Mouse (Mus musculus) lung, adult 10 weeks (tissue): ENCODE results near the gene Lcat. TPM values are rescaled to one million over a fixed set of nuclear protein-coding genes. Genes with fewer than 3 reads are reported as not detected.

Experiments used
- polyA plus RNA-seq: library from polyadenylated mRNA; stranded (reverse); fragments of 350-450 nt; fragmentation: Illumina TruSeq; extraction: RNeasy Lipid Tissue Mini Kit (QIAGEN cat#74804); gene quantifications from one replicate; pipeline ENCODE4 v1.2.3, GENCODE M21; 2014; ENCODE audit warnings: low read depth, low replicate concordance; ENCODE audit not compliant: insufficient read depth

The Lcat gene
- polyA plus RNA-seq: 1.00 TPM

DNA sequence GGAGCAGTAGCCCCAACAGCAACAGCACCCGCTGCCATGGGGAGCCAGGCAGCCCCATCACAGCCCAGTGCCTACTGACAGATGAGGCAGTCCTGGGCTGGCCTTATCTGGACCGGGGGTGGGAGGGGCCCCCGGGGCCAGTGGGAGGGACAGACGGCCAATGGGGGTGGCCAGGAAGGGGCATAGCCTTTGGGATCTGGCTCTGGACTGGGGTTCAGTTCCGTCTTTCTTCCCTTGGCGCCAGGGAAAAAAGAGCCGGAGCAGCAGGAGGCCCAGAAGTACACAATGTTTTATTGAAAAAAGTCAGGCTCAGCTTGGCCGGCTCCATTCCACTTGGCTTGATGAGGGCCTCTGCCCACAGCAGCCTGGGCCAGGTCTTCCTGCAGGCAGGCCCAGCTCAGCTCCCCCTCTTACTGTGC, at the start of gene Lcat:
Gene Lcat, minus strand, starts transcription at position 62 of the 419 bp plus-strand sequence.

DNA sequence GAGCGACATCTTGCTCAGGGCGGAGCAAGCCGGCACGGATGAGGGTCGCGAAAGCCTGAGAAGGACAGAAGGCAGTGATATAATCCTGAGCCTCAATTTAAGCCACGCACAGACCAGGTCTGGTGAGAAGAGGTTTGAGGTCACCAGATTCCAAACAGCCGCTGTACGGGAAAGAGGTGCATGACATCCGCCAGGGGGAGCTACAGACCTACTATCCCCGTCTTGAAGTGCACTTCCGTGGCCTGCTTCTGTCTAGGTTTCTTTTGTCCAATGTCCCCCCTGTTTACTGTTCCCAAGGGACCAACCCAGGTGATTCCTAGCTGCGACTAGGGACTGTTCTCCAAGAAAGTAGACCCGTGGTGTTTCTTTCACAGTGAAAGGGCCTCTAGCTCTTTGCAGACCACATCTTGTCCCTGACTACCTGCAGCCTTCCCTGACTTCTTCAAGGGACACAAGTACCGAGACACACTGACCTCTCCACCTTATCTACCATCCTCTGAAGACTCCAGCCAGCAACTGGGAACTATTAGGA, 47.7 kb upstream of the Lcat start, which contains the start of gene Dus2:
Gene Dus2, plus strand, starts transcription at position 482 of the 532 bp plus-strand sequence.

DNA sequence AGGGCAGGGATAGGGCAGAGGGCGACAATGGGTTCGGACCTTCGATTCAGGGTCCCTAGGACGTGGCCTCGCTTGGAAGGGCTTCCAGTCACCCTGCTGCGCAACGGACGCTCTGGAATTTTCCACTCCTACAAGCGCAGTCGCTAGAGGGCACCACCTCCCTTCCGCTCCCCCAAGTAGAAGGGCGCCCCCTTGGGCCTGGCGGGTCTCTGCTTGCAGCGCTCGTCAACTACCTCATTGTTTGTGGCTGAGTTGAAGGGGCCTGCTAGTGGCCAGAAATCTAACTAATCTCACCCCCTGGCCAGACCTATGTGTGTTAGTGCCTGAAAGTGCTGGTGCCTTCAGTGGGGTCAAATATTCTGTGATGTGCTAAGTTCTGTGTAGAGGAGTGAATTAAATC, 36.1 kb upstream of the Lcat start, which contains the start of gene Dpep3:
Gene Dpep3, minus strand, starts transcription at position 105 of the 400 bp plus-strand sequence.

DNA sequence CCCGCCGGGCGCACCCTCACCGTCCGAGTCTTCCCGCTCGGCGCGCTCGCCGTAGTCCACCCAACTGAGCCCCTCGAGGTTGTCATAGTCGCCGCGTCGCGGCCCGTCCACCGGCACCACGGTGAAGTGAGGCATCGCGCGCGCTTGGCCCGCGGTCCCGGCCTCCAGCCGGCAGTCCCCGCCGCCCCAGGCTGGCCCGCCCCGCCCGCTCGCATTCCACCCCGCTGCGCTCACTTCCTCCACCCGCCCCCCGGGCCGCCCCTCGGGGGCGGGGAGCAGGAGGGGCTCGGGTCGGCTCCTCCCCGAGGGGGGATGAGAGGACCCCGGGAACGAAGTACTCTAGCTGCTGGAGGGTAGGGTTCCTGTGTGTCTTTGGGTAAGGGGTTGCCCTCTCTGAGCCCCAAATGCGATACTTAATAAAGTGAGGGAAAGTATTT, 22.7 kb upstream of the Lcat start, which contains the start of gene Slc12a4:
Gene Slc12a4, minus strand, starts transcription at position 193 of the 437 bp plus-strand sequence.

DNA sequence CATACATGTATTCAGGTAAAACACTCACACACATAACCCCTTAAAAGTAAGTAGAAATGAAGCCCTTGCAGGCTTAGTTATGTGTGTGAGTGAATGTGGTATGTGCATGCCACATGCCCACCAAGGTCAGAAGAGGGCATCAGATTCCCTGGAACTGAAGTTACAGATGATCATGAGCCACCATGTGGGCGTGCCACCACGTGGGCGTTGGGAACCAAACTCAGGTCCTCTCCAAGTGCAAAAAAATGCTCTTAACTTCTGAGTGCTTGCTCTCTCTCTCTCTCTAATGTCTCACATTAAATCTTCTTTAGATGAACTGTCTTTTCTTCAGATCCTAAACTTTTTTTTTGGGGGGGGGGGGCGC, 4.9 kb downstream of the Lcat start, which contains the start of gene Psmb10:
Gene Psmb10, minus strand, starts transcription at position 139 of the 364 bp plus-strand sequence.

DNA sequence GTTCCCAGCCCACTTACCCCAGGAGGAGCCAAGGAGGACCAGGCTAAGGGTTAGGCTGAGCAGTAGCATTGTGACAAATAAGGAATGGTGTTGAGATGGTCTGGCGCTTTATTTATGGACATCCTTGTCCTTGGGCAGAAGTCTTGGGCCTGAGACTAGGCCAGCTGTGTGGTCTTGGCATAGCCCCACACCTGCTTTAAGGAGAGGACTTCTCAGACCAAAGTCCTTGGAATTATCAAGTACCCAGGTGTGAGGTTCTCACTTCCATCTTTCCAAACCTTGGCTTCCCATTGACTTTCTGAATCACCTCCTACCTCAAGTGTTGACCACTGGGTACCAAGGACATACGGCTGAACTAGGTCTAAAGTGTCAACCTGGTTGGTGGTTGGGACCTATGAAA, 9.4 kb downstream of the Lcat start, which contains the start of gene Ctrl:
Gene Ctrl, minus strand, starts transcription at position 101 of the 400 bp plus-strand sequence.

DNA sequence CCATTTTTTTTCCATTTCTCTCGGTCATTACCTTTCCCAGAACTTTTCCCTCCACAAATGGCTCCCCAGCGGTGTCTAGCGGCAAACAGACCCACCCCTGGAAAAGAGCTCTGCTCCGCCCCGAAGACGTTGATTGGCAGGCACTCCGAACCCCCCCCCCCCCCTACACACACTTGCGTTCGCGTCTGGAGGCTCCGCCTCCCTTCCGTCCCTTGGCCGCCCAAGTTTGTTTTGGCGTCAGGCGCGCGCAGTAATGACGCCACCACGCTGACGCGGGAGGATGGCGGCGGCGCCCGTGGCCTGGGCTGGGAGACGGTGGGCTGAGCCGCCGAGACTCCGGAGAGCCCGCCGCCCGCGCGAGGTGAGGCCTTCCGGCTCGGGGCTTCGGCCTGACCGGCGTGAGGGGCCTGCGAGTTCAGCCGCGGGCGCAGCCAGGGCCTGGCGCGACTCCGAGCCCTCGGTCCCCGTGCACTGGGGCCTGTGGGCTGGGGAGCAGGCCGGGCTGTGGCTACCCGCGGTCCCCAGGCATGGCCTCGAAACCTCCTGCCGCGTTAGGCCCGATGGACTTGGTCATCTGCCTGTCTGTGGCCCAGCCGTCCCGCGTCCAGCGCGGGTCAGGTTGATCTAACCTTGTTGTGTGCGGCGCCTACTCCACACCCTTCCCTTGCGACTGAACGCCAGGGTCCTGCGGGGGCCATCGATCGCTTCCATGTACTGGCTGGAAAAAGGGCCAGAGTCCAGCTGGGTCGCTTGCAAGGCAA, 42.8 kb downstream of the Lcat start, which contains the start of gene Pskh1:
Gene Pskh1, plus strand, starts transcription at position 262 of the 761 bp plus-strand sequence.

DNA sequence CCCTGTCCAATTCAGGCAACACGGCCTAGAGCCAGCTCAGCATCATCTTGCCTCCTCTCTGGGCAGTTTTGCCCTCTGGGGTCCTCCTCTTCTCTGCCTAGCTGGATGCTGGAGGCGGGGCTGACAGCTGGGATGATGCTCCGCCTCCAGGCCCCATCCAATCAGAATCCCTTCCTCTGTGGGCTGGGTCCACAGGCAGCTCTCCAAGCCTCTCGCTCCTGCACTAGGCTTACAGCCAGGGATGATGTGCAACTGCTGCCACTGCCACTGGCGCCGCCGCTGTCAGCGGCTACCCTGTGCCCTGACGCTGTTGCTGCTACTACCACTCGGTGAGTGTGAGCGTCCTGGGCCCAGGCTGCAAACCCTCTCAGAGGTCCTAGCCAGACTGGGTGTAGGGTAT, 49.8 kb downstream of the Lcat start, which contains the start of gene Nrn1l:
Gene Nrn1l, plus strand, starts transcription at position 229 of the 400 bp plus-strand sequence.

Other genes starting within 250 kb of the Lcat start
- gene Acd, start 242.3 kb downstream of the Lcat start, polyA plus RNA-seq: 22.3 TPM
- gene Pard6a, start 242.2 kb downstream of the Lcat start, polyA plus RNA-seq: 12.1 TPM
- not detected for gene 4933405L10Rik, start 235.7 kb downstream of the Lcat start, polyA plus RNA-seq
- 4.8 TPM for gene Enkd1, start 235.2 kb downstream of the Lcat start, polyA plus RNA-seq
- 9.4 TPM for gene Gfod2, start 184.7 kb downstream of the Lcat start, polyA plus RNA-seq
- 7.8 TPM for gene Ranbp10, start 116.0 kb downstream of the Lcat start, polyA plus RNA-seq
- gene Tsnaxip1, start 115.7 kb downstream of the Lcat start, polyA plus RNA-seq: 3.0 TPM
- 8.7 TPM for gene Cenpt, start 90.1 kb downstream of the Lcat start, polyA plus RNA-seq
- 29.0 TPM for gene Thap11, start 88.2 kb downstream of the Lcat start, polyA plus RNA-seq
- gene Nutf2, start 82.8 kb downstream of the Lcat start, polyA plus RNA-seq: 73.5 TPM
- 11.8 TPM for gene Edc4, start 62.5 kb downstream of the Lcat start, polyA plus RNA-seq
- gene Nrn1l, start 49.8 kb downstream of the Lcat start, polyA plus RNA-seq: 0.93 TPM
- gene Pskh1, start 42.9 kb downstream of the Lcat start, polyA plus RNA-seq: 11.8 TPM
- 0.77 TPM for gene Ctrl, start 9.5 kb downstream of the Lcat start, polyA plus RNA-seq
- 150 TPM for gene Psmb10, start 4.9 kb downstream of the Lcat start, polyA plus RNA-seq
- 21.9 TPM for gene Slc12a4, start 22.7 kb upstream of the Lcat start, polyA plus RNA-seq
- gene Dpep3, start 36.0 kb upstream of the Lcat start, polyA plus RNA-seq: not detected
- 7.0 TPM for gene Dus2, start 48.0 kb upstream of the Lcat start, polyA plus RNA-seq
- gene Dpep2nb, start 62.6 kb upstream of the Lcat start, polyA plus RNA-seq: not detected
- 4.4 TPM for gene Ddx28, start 68.5 kb upstream of the Lcat start, polyA plus RNA-seq
- gene Nfatc3, start 115.5 kb upstream of the Lcat start, polyA plus RNA-seq: 10.7 TPM
- 11.1 TPM for gene Esrp2, start 193.6 kb upstream of the Lcat start, polyA plus RNA-seq
- 26.8 TPM for gene Pla2g15, start 207.0 kb upstream of the Lcat start, polyA plus RNA-seq
- gene Slc7a6, start 225.5 kb upstream of the Lcat start, polyA plus RNA-seq: 6.6 TPM